Mouse (Mus musculus) heart, adult 2 months (tissue): ENCODE measurements at regions not wholly inside any gene's neighbourhood (a gene's known extent, or its start where the extent isn't known, plus 50 kb on each side); places are given as distances from the start of the nearest gene placed in this dataset.

Experiments
- CTCF ChIP-seq: fragments of 200-600 bp; IDR thresholded peaks from 2 replicates; pipeline ENCODE4 v1.8.1; 2022; ENCODE audit warnings: antibody characterized with exemption, mild to moderate bottlenecking, moderate library complexity
- EP300 ChIP-seq: fragments of 200-500 bp; IDR thresholded peaks from 2 replicates; pipeline ENCODE4 v1.6.1; 2011; ENCODE audit warnings: low read depth, low read length, control low read depth; ENCODE audit not compliant: insufficient read depth
- POLR2A ChIP-seq: fragments of 200-500 bp; IDR thresholded peaks from 2 replicates; pipeline ENCODE4 v1.6.1; 2011; ENCODE audit warnings: mild to moderate bottlenecking, low read depth, low read length, control low read depth; ENCODE audit not compliant: insufficient read depth

DNA sequence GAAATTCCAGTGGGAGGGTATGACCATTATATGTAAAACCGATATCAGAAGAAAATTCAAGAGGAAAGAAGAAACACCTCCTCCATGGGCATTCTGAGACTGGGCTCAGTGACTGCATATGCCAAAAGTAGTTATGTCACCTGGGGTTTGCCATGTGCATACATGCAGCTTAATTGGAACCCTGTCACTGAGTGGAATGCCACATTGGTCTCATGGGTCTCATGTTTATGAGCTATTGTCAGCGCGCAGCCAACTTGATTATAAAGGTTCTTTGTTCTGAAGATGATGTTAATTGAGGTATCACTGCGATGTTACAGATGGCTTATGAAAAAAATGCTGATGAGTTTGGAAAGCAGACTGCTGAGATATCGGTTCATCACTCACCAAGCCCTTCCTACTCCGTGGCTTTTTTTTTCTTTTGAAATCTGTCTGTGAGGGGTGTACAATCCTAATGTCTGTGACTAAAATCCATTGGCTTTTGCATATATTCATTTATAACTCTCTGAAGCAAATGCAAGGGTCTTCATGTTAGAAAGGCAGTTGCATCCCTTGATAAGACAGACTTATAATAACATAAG is 52.3 kb upstream of the Trp63 start:
- TF ChIP-seq CTCF: no peak
- TF ChIP-seq POLR2A: no peak
- no peak for TF ChIP-seq EP300
